In the genomic region with DNA sequence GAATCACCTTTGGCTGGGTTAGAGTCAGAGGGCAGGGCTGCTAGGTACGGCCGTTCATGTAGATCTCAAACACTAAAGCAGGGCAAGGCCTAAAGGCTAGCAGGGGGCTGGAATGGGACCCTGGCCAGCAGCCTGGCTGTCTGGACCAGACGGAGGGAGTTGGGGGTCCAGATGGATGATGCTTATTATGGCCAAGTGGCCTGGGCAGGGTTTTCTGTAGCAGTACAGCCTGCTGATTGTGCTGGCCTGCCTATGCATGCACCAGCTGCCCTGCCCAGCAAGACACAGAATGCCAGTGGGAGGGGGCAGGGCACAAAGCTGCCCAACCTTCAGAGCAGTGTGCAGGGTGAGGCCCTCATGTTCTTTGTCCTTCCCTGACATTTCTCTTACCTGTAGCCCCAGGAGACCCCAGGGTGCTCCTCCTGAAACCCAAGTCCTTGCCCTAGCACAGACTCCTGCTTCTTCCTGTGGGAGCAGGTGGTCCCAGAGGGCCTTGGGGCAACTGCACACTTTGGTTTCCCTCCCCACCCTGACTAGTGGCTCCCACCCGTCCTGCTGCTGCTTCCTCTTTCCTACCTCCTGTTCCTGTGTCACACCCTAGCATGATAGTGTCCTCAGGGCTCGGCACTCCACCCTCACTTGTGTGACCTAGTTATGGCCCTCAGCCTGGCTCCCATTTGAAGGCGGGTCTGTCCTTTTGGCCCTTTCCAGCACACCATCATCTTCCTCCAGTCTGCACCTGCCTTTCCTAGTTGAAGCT, we compare ENCODE assay signal across 8 mouse cellular contexts. TPM values are rescaled to one million over a fixed set of nuclear protein-coding genes. Genes with fewer than 3 reads are reported as not detected.
A peak's percentile ranks its signal among the peaks of the same experiment; 100 is the strongest.
DNase-seq lines count a peak whose midpoint lies in the region; ATAC-seq and TF ChIP-seq lines count a peak whose summit lies in the region.

No protein-coding gene starts in this region.

- H3K36me3 ChIP-seq in ES-Bruce4 (ENCODE audit: control insufficient read depth, insufficient read depth, low read length, poor library complexity, severe bottlenecking) = peaks cover 4% of the 10 kb centered on the region; the same call in 1 of the 2 replicates
- H3K36me3 ChIP-seq in embryonic facial prominence, embryonic 14.5 days (ENCODE audit: control insufficient read depth, insufficient read depth, low read length) = peaks cover 26% of the 10 kb centered on the region
- H3K36me3 ChIP-seq in hindbrain, embryonic 16.5 days (ENCODE audit: control insufficient read depth, insufficient read depth, low read length) = peaks cover 8% of the 10 kb centered on the region; the same call in 1 of the 2 replicates
- peaks cover 11% of the 10 kb centered on the region; the same call in 1 of the 2 replicates for H3K36me3 ChIP-seq in macrophage (ENCODE audit: inconsistent target)

- peaks cover 60% of the 10 kb centered on the region for H3K79me2 ChIP-seq in macrophage (ENCODE audit: inconsistent target)

- no peak overlapping the region; the same call in 1 of the 2 replicates for H3K4me2 ChIP-seq in embryonic facial prominence, embryonic 14.5 days (ENCODE audit: low read depth, low read length)
- H3K4me2 ChIP-seq in hindbrain, embryonic 16.5 days (ENCODE audit: low read length) = peak overlapping the region; percentile 99

- peaks cover 5% of the 10 kb centered on the region for H3K4me1 ChIP-seq in ES-Bruce4 (ENCODE audit: control insufficient read depth, insufficient read depth, low read length)
- peaks cover 24% of the 10 kb centered on the region for H3K4me1 ChIP-seq in embryonic facial prominence, embryonic 14.5 days (ENCODE audit: control insufficient read depth, insufficient read depth, low read length)
- peaks cover 50% of the 10 kb centered on the region for H3K4me1 ChIP-seq in hindbrain, embryonic 16.5 days (ENCODE audit: control insufficient read depth, insufficient read depth, low read depth, low read length)

- no peak for TF ChIP-seq POLR2A in ES-Bruce4 (IDR thresholded peaks at IDR 0.05; ENCODE audit: insufficient read depth, low read length)

- H3K9me3 ChIP-seq in ES-Bruce4 (replicated peaks; ENCODE audit: control insufficient read depth, insufficient read depth, low read length, poor library complexity, severe bottlenecking) = no peaks in the 10 kb centered on the region
- no peaks in the 10 kb centered on the region for H3K9me3 ChIP-seq in embryonic facial prominence, embryonic 14.5 days (ENCODE audit: control insufficient read depth, low read length)
- H3K9me3 ChIP-seq in hindbrain, embryonic 16.5 days (ENCODE audit: control insufficient read depth, low read length) = no peaks in the 10 kb centered on the region

- H3K4me3 ChIP-seq in ES-Bruce4 (ENCODE audit: low read depth, low read length) = no peak overlapping the region
- no peak overlapping the region for H3K4me3 ChIP-seq in embryonic facial prominence, embryonic 14.5 days (ENCODE audit: low read depth, low read length)
- peak overlapping the region; percentile 20 for H3K4me3 ChIP-seq in hindbrain, embryonic 16.5 days (ENCODE audit: low read length)
- no peak overlapping the region; the same call in 1 of the 2 replicates for H3K4me3 ChIP-seq in macrophage (ENCODE audit: inconsistent target)

- no peak for ATAC-seq in embryonic facial prominence, embryonic 14.5 days (ENCODE audit: low read depth)
- no peak for ATAC-seq in hindbrain, embryonic 16.5 days

- H3K27ac ChIP-seq in ES-Bruce4 (ENCODE audit: insufficient read depth, low read length) (no peak overlapping the region), macrophage (peak overlapping the region; percentile 39)
- no peak overlapping the region; the same call in 1 of the 2 replicates for H3K27ac ChIP-seq in embryonic facial prominence, embryonic 14.5 days (replicated peaks; ENCODE audit: low read depth, low read length)
- peak overlapping the region; percentile 73 for H3K27ac ChIP-seq in hindbrain, embryonic 16.5 days (ENCODE audit: low read depth, low read length)

- TF ChIP-seq CTCF in ES-Bruce4 (IDR thresholded peaks at IDR 0.05; ENCODE audit: low read depth, low read length) = no peak

- TF ChIP-seq EP300 in ES-Bruce4 (IDR thresholded peaks at IDR 0.05; ENCODE audit: insufficient read depth, low read depth, low read length) = 0 out of 2 replicates have a peak, but pooled peaks have one; percentile 44

- DNase-seq in 3134 (ENCODE audit: extremely low read depth, insufficient read length, low spot score) = peak; percentile 54
- no peak for DNase-seq in embryonic facial prominence, embryonic 14.5 days (ENCODE audit: low spot score)
- no peak for DNase-seq in adrenal gland, adult (ENCODE audit: inconsistent age in 2 of 2, low spot score in 1 of 2)
- no peak for DNase-seq in adrenal gland, postnatal 14 days
- no peak for DNase-seq in right cerebral cortex, postnatal 10 days (ENCODE audit: low spot score in 2 of 2)

- no peaks in the 10 kb centered on the region for H3K27me3 ChIP-seq in ES-Bruce4 (ENCODE audit: control insufficient read depth, insufficient read depth, low read length, poor library complexity, severe bottlenecking)
- H3K27me3 ChIP-seq in embryonic facial prominence, embryonic 14.5 days (replicated peaks; ENCODE audit: control insufficient read depth, insufficient read depth, low read length) = peaks cover 16% of the 10 kb centered on the region
- no peaks in the 10 kb centered on the region; the same call in 1 of the 2 replicates for H3K27me3 ChIP-seq in hindbrain, embryonic 16.5 days (replicated peaks; ENCODE audit: control insufficient read depth, insufficient read depth, low read length)

- H3K9ac ChIP-seq in ES-Bruce4 (ENCODE audit: low read depth, poor library complexity, severe bottlenecking) = no peak overlapping the region
- H3K9ac ChIP-seq in embryonic facial prominence, embryonic 14.5 days (ENCODE audit: low read depth, low read length) = peak overlapping the region; percentile 5; the same call in 1 of the 2 replicates
- H3K9ac ChIP-seq in hindbrain, embryonic 16.5 days (ENCODE audit: low read depth, low read length) = peak overlapping the region; percentile 44

- 61% methylated on average over 6 of the region's 6 CpGs for WGBS in embryonic facial prominence, embryonic 14.5 days
- WGBS in hindbrain, embryonic 16.5 days = 48% methylated on average over 6 of the region's 6 CpGs
- 52% methylated on average over 6 of the region's 6 CpGs for WGBS in macrophage (ENCODE audit: missing documents)

RNA-seq across cellular contexts. Expression of a gene that starts 3.7 kb away (rescaled TPM):
- 12.3 and 16.9 TPM in 2 replicates for polyA plus RNA-seq in ES-Bruce4 (2011; ENCODE audit: insufficient read depth, insufficient read length, low read depth, missing spikeins)
- 4.6 and 5.1 TPM in 2 replicates for polyA plus RNA-seq in embryonic facial prominence, embryonic 14.5 days (2014; fragmentation: Nextera tagmentation; extraction: Ambion mirVana)
- polyA plus RNA-seq in hindbrain, embryonic 16.5 days (2015; fragmentation: Nextera tagmentation; extraction: Ambion mirVana) = 20.3 TPM in 2 replicates
- total RNA-seq in macrophage (2018; cell fraction: chromatin; rRNA removed) = 1 to 10 TPM; 1.0 to 7.0 (median 3.7) TPM
- 1 to 10 TPM; 2.5 to 8.7 (median 5.7) TPM for total RNA-seq in macrophage (2018; cell fraction: cytosol; rRNA removed)
- 1 to 10 TPM; 1.9 to 8.1 (median 3.5) TPM for total RNA-seq in macrophage (2018; cell fraction: nucleus; rRNA removed)
- polyA plus RNA-seq in macrophage (2018) = 6.1 to 7.8 TPM (median 6.6 TPM) in 3 replicates
- total RNA-seq in adrenal gland, postnatal 14 days (2021) = 10.9 and 13.4 TPM in 2 replicates

RNA-seq across cellular contexts. Expression of a gene that starts 6.2 kb away (rescaled TPM):
- polyA plus RNA-seq in ES-Bruce4 (2011; ENCODE audit: insufficient read depth, insufficient read length, low read depth, missing spikeins) (47.4 and 49.1 TPM in 2 replicates), macrophage (2018) (26.0 to 60.7 TPM (median 55.7 TPM) in 3 replicates)
- 227 and 240 TPM in 2 replicates for polyA plus RNA-seq in embryonic facial prominence, embryonic 14.5 days (2014; fragmentation: Nextera tagmentation; extraction: Ambion mirVana)
- 181 and 183 TPM in 2 replicates for polyA plus RNA-seq in hindbrain, embryonic 16.5 days (2015; fragmentation: Nextera tagmentation; extraction: Ambion mirVana)
- total RNA-seq in macrophage (2018; cell fraction: chromatin; rRNA removed) = 10 to 100 TPM in 17 of 26 experiments, 1 to 10 TPM in 9; 1.4 to 40.9 (median 14.4) TPM
- 10 to 100 TPM; 24.4 to 47.4 (median 37.5) TPM for total RNA-seq in macrophage (2018; cell fraction: cytosol; rRNA removed)
- total RNA-seq in macrophage (2018; cell fraction: nucleus; rRNA removed) = 10 to 100 TPM in 20 of 26 experiments, 1 to 10 TPM in 6; 5.7 to 40.4 (median 18.4) TPM
- total RNA-seq in adrenal gland, postnatal 14 days (2021) = 45.8 and 49.8 TPM in 2 replicates

RNA-seq across cellular contexts. Expression of a gene that starts 6.2 kb away (rescaled TPM):
- 72.4 and 76.0 TPM in 2 replicates for polyA plus RNA-seq in ES-Bruce4 (2011; ENCODE audit: insufficient read depth, insufficient read length, low read depth, missing spikeins)
- 104 and 113 TPM in 2 replicates for polyA plus RNA-seq in embryonic facial prominence, embryonic 14.5 days (2014; fragmentation: Nextera tagmentation; extraction: Ambion mirVana)
- polyA plus RNA-seq in hindbrain, embryonic 16.5 days (2015; fragmentation: Nextera tagmentation; extraction: Ambion mirVana) = 137 and 147 TPM in 2 replicates
- total RNA-seq in macrophage (2018; cell fraction: chromatin; rRNA removed) = 100 to 1,000 TPM in 13 of 26 experiments, 10 to 100 TPM in 13; 59.0 to 173 (median 103) TPM
- total RNA-seq in macrophage (2018; cell fraction: cytosol; rRNA removed) = 10 to 100 TPM; 29.0 to 67.6 (median 44.8) TPM
- 100 to 1,000 TPM in 5 of 26 experiments, 10 to 100 TPM in 21; 44.8 to 137 (median 73.1) TPM for total RNA-seq in macrophage (2018; cell fraction: nucleus; rRNA removed)
- 51.0 to 59.8 TPM (median 54.1 TPM) in 3 replicates for polyA plus RNA-seq in macrophage (2018)
- 63.9 and 66.1 TPM in 2 replicates for total RNA-seq in adrenal gland, postnatal 14 days (2021)

RNA-seq across cellular contexts. Expression of a gene that starts 10.8 kb away (rescaled TPM):
- polyA plus RNA-seq in ES-Bruce4 (2011; ENCODE audit: insufficient read depth, insufficient read length, low read depth, missing spikeins) = 7.6 and 7.7 TPM in 2 replicates
- 16.1 and 16.6 TPM in 2 replicates for polyA plus RNA-seq in embryonic facial prominence, embryonic 14.5 days (2014; fragmentation: Nextera tagmentation; extraction: Ambion mirVana)
- 15.8 and 16.6 TPM in 2 replicates for polyA plus RNA-seq in hindbrain, embryonic 16.5 days (2015; fragmentation: Nextera tagmentation; extraction: Ambion mirVana)
- 10 to 100 TPM in 4 of 26 experiments, 1 to 10 TPM in 19, not detected in 3; 1.2 to 20.3 (median 4.7) TPM for total RNA-seq in macrophage (2018; cell fraction: chromatin; rRNA removed)
- total RNA-seq in macrophage (2018; cell fraction: cytosol; rRNA removed) = 10 to 100 TPM in 24 of 26 experiments, 1 to 10 TPM in 2; 8.7 to 19.6 (median 14.8) TPM
- 10 to 100 TPM in 17 of 26 experiments, 1 to 10 TPM in 9; 3.2 to 32.6 (median 12.8) TPM for total RNA-seq in macrophage (2018; cell fraction: nucleus; rRNA removed)
- 5.9 to 17.1 TPM (median 12.4 TPM) in 3 replicates for polyA plus RNA-seq in macrophage (2018)
- 25.6 and 31.0 TPM in 2 replicates for total RNA-seq in adrenal gland, postnatal 14 days (2021)

RNA-seq across cellular contexts. Expression of a gene that starts 19.4 kb away (rescaled TPM):
- polyA plus RNA-seq in ES-Bruce4 (2011; ENCODE audit: insufficient read depth, insufficient read length, low read depth, missing spikeins) (not detected in 2 replicates), macrophage (2018) (3.0 to 6.1 TPM (median 4.7 TPM) in 3 replicates)
- polyA plus RNA-seq in embryonic facial prominence, embryonic 14.5 days (2014; fragmentation: Nextera tagmentation; extraction: Ambion mirVana) = 4.5 and 6.1 TPM in 2 replicates
- 4.2 and 5.1 TPM in 2 replicates for polyA plus RNA-seq in hindbrain, embryonic 16.5 days (2015; fragmentation: Nextera tagmentation; extraction: Ambion mirVana)
- 10 to 100 TPM in 18 of 26 experiments, 1 to 10 TPM in 8; 2.8 to 21.5 (median 12.8) TPM for total RNA-seq in macrophage (2018; cell fraction: chromatin; rRNA removed)
- 1 to 10 TPM in 23 of 26 experiments, under 1 TPM in 3; 0.57 to 5.4 (median 2.2) TPM for total RNA-seq in macrophage (2018; cell fraction: cytosol; rRNA removed)
- total RNA-seq in macrophage (2018; cell fraction: nucleus; rRNA removed) = 10 to 100 TPM in 16 of 26 experiments, 1 to 10 TPM in 10; 2.1 to 25.2 (median 11.1) TPM
- 3.3 and 3.9 TPM in 2 replicates for total RNA-seq in adrenal gland, postnatal 14 days (2021)

Comparison
In these comparisons a context has a peak if more than half of its experiments do, and no peak if none do; other contexts are left out.
1. H3K27ac ChIP-seq: peak in hindbrain, embryonic 16.5 days (single experiment) and macrophage (single experiment); none in ES-Bruce4 (single experiment) and embryonic facial prominence, embryonic 14.5 days (single experiment).